Mouse (Mus musculus) midbrain, embryonic 12.5 days (tissue): Measurements from ENCODE around the gene Trp53bp2. TPM values are rescaled to one million over a fixed set of nuclear protein-coding genes. Genes with fewer than 3 reads are reported as not detected.

Source experiments
- ATAC-seq: fragments of 200-750 bp; cut with Nextera tagmentation; 2 replicates; pipeline ENCODE4 v1.8.0; 2017; ENCODE audit warnings: low read depth, moderate TSS enrichment, moderate library complexity; ENCODE audit not compliant: low FRiP score
- H3K27ac ChIP-seq: fragments of 300-500 bp; sonication (generic); replicated peaks from 2 replicates; pipeline ENCODE4 v1.5.1; 2016; ENCODE audit warnings: mild to moderate bottlenecking
- H3K27me3 ChIP-seq: fragments of 300-500 bp; sonication (generic); 2 replicates; pipeline ENCODE4 v1.6.1; 2016; ENCODE audit warnings: mild to moderate bottlenecking
- H3K36me3 ChIP-seq: fragments of 300-500 bp; sonication (generic); 2 replicates; pipeline ENCODE4 v1.6.1; 2016
- H3K4me1 ChIP-seq: fragments of 300-500 bp; sonication (generic); 2 replicates; pipeline ENCODE4 v1.6.1; 2016
- H3K4me2 ChIP-seq: fragments of 300-500 bp; sonication (generic); replicated peaks from 2 replicates; pipeline ENCODE4 v1.6.1; 2016; ENCODE audit warnings: mild to moderate bottlenecking, moderate library complexity
- H3K4me3 ChIP-seq: fragments of 300-500 bp; sonication (generic); 2 replicates; pipeline ENCODE4 v1.5.1; 2016; ENCODE audit warnings: mild to moderate bottlenecking
- H3K9ac ChIP-seq: fragments of 300-500 bp; sonication (generic); replicated peaks from 2 replicates; pipeline ENCODE4 v1.6.1; 2016; ENCODE audit warnings: mild to moderate bottlenecking, moderate library complexity
- H3K9me3 ChIP-seq: fragments of 300-500 bp; sonication (generic); 2 replicates; pipeline ENCODE4 v1.6.1; 2016; ENCODE audit warnings: mild to moderate bottlenecking
- WGBS: fragments of 180-500 bp; shearing (Covaris S2); methylation state at CpG from one replicate; pipeline ENCODE4 v1.1.7; 2016; 5-methylcytosine and 5-hydroxymethylcytosine counted together
- polyA plus RNA-seq: library from polyadenylated mRNA; unstranded; fragments of >200 nt; fragmentation: Nextera tagmentation; extraction: Ambion mirVana; gene quantifications from 2 replicates; pipeline ENCODE4 v1.2.1, GENCODE M21; 2016

Trp53bp2 gene
- polyA plus RNA-seq, 1 experiment from 2014 or later, result 29.6 TPM

DNA sequence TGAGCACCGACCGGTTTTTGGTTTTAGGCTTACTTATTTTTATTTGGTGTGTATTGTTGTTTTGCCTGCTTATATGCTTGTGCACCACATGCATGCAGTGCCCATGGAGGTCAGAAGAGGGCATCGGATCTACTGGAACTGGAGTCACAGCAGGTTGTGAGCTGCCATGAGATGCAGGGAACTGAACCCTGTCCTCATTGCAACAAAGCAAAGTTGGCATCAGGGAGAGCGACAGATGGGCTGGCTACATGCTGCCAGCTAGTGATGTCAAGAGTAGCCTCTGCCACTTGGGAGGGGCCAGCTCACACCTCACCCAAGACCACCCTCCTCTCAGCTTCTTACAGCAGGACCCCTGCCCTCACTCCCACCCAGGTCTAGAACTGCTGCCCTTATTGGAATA is 57.0 kb downstream of the Trp53bp2 start:
- no peak overlapping the region for H3K4me2 ChIP-seq
- H3K27me3 ChIP-seq, result no peaks in the 10 kb centered on the region
- H3K27ac ChIP-seq, result no peak overlapping the region
- peaks cover 56% of the 10 kb centered on the region for H3K36me3 ChIP-seq
- no peaks in the 10 kb centered on the region for H3K4me1 ChIP-seq
- WGBS, result 91% methylated on average over 4 of the region's 4 CpGs
- no peak overlapping the region for H3K9ac ChIP-seq
- no peak for ATAC-seq
- H3K4me3 ChIP-seq, result no peak overlapping the region
- H3K9me3 ChIP-seq, result no peaks in the 10 kb centered on the region

DNA sequence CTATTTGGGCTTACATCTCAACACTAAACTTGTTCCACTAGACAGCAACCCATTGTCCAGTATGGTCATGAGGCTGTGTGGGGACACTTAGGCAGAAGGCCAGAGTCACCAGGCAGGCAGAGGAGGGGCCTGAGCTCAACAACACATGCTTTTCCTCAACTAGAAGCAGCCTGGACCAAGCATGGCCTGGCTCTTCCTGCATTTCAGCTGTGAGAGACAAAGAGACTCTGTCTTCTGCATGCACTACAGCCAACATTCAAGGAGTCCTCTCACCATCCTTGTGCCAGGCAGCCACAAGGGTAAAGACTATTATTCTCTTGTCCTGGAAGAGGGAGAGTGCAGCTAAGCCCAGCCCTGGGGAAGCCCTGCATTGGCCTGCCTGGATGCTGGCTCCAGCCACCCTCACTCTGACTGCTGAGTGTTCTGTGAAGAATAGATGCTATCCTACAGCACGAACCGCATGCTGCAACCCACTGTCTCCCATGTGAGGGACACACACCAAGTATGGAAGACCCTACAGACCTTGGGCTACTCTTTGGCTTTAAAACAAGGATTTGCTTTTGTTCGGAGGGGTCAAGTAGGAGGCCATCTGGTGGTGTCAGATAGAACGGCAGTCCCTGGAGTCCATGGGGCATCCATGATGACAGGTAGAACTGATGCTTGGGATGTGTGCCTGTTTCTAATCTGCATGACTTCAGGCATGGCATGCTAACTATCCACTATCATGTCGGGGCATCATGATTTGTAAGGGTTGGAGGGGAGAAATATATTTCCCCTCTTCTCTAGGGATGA is 66.2 kb downstream of the Trp53bp2 start:
- H3K9me3 ChIP-seq, result no peaks in the 10 kb centered on the region
- H3K4me1 ChIP-seq, result no peaks in the 10 kb centered on the region
- H3K9ac ChIP-seq, result no peak overlapping the region
- ATAC-seq, result no peak
- H3K27ac ChIP-seq, result no peak overlapping the region
- H3K36me3 ChIP-seq, result peaks cover 88% of the 10 kb centered on the region
- H3K4me3 ChIP-seq, result no peak overlapping the region
- 85% methylated on average over 5 of the region's 5 CpGs for WGBS
- H3K27me3 ChIP-seq, result no peaks in the 10 kb centered on the region
- no peak overlapping the region for H3K4me2 ChIP-seq

DNA sequence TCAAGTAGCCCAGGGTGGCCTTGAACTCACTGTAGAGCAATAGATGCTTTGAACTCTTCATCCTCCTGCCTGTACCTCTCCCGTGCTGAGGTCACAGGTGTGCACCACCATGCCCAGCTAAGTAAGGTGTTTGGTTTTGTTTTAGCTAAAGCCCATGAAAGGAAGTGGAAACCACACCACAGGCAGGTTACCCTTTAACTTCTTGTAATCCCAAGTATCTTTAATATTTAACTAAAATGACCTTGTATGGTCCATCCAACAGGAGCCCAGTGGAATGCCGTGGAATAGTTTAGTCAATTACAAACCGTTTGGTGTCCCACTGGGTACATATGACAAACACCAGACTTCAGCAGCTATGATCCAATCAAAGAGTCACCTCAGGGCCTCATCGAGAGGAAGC is 70.0 kb downstream of the Trp53bp2 start:
- Histone ChIP-seq H3K4me3 (no peak overlapping the region), H3K9me3 (no peaks in the 10 kb centered on the region), H3K4me2 (no peak overlapping the region), H3K27me3 (no peaks in the 10 kb centered on the region), H3K36me3 (peaks cover 86% of the 10 kb centered on the region), H3K9ac (no peak overlapping the region), H3K4me1 (no peaks in the 10 kb centered on the region), H3K27ac (no peak overlapping the region)
- 90% methylated on average over 4 of the region's 4 CpGs for WGBS
- ATAC-seq, result no peak

DNA sequence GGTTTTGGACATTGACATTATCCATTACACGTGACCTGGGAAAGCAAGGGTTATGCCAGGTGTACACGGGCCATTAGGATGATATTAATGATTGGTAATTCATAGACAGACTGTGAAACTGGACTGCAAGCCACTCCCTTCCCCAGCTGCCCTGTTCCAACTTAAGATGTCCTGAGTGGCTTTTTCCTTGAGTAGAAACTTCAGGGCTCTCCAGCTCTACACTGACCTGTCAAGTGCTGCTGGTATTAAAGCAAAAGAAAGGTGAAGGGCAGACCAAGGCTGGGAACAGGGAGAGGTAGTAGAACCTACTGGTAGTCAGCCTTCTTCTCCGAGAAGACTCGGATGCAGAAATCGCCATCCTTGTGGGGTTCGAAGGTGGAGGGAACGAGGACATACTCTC is 72.2 kb downstream of the Trp53bp2 start:
- ATAC-seq, result no peak
- Histone ChIP-seq H3K4me2 (no peak overlapping the region), H3K9ac (no peak overlapping the region), H3K9me3 (no peaks in the 10 kb centered on the region), H3K27ac (no peak overlapping the region), H3K27me3 (no peaks in the 10 kb centered on the region), H3K4me3 (no peak overlapping the region), H3K4me1 (no peaks in the 10 kb centered on the region), H3K36me3 (peaks cover 88% of the 10 kb centered on the region)
- WGBS, result 92% methylated on average over 7 of the region's 7 CpGs

DNA sequence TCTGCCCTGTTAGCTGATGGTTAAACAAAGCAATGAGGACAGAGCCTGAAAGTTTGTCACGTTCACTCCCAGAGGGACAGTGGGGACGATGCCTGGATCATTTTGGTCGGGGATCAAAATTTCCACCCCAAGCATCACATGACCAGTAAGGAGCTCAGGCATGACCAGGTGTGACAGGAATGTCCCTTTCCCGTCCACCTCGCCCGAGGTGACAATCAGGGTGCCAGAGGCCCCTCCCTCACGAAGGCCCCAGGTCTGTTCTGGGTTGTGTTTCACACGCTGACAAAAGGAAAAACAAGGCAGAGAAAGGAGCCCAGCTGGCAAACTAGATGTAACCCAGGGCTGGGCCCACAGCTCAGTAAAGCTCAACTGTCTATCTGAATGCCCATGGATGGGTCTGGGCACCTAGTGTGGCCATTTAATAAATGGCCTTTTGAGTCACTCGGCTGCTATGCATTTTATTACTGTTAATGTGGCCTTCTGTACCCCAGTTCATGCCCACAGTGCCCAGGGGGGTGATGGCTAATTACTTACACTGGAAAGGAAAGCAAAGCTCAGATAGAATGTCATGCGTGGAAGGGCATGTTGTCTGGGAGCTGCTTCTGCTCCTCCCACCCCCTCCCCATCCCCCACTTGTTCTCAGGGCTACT is 72.8 kb downstream of the Trp53bp2 start:
- H3K4me3 ChIP-seq, result no peak overlapping the region
- no peaks in the 10 kb centered on the region for H3K9me3 ChIP-seq
- H3K9ac ChIP-seq, result no peak overlapping the region
- no peaks in the 10 kb centered on the region for H3K27me3 ChIP-seq
- H3K27ac ChIP-seq, result no peak overlapping the region
- H3K4me1 ChIP-seq, result no peaks in the 10 kb centered on the region
- 90% methylated on average over 10 of the region's 10 CpGs for WGBS
- peaks cover 89% of the 10 kb centered on the region for H3K36me3 ChIP-seq
- ATAC-seq, result no peak
- no peak overlapping the region for H3K4me2 ChIP-seq

DNA sequence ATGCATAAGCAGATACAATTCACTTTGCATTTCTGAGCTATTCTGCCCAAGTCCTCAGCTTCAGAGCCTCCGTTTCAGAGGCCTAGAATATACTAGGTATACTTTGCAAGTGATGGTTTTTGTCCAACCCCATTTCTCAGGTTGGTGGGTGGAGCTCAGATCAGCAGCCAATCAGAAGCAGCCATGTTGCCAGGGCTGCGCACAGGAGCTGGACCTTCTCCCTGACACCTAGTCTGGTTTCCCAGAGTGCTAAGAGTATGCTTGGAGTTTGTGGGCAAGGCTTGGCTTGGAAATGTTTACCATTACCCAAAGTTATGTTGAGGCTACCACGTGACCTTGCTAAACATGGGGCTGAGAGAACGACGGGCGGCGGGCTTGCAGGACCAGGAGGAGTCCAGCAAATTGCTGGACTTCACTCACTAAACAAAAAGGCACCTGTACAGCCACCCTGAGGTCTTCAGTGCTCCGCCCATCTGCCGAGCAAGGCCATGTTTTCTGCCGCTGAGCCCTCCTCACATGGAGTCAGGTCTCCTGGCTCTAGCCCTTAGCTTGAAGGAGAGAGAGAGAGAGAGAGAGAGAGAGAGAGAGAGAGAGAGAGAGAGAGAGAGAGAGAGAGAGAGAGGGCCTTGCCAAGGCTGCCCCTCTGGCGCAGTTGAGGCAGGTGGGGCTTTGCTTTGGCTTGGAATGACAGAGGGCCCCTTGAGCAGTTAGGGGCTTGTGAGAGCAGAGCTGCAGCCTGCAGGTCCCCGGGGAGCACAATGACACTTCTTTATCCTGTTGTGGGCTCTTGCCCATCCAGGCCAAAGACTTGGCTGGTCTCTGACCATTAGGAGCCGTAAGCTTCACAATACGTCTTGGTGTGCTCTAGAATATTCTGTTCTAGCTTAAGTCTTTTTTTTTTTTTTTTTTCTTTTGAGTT is 74.3 kb downstream of the Trp53bp2 start:
- ATAC-seq, result no peak
- 91% methylated on average over 14 of the region's 14 CpGs for WGBS
- Histone ChIP-seq H3K9me3 (no peaks in the 10 kb centered on the region), H3K4me3 (no peak overlapping the region), H3K36me3 (peaks cover 80% of the 10 kb centered on the region), H3K4me2 (no peak overlapping the region), H3K4me1 (no peaks in the 10 kb centered on the region), H3K27me3 (no peaks in the 10 kb centered on the region), H3K27ac (no peak overlapping the region), H3K9ac (no peak overlapping the region)

DNA sequence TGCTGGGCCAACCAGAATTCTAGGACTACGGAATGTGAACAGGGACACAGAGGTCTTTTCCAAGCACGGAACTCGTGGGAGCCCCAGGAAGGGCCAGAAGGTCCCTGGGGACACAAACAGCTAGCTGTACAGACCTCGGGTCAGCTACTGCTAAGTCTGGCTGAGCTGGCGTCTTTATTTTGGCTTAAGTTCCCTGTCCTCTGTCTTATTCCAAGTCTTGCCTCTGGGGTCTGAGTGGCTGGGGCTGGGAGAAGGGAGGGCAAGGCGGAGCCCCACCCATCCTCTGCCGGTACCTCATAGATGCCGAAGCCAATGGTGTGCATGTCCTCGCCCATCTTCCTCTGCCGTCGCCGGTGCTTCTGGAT is 74.9 kb downstream of the Trp53bp2 start:
- WGBS, result 91% methylated on average over 12 of the region's 12 CpGs
- Histone ChIP-seq H3K4me2 (no peak overlapping the region), H3K9me3 (no peaks in the 10 kb centered on the region), H3K36me3 (peaks cover 84% of the 10 kb centered on the region), H3K9ac (no peak overlapping the region), H3K4me1 (no peaks in the 10 kb centered on the region), H3K4me3 (no peak overlapping the region), H3K27me3 (no peaks in the 10 kb centered on the region), H3K27ac (no peak overlapping the region)
- ATAC-seq, result no peak

DNA sequence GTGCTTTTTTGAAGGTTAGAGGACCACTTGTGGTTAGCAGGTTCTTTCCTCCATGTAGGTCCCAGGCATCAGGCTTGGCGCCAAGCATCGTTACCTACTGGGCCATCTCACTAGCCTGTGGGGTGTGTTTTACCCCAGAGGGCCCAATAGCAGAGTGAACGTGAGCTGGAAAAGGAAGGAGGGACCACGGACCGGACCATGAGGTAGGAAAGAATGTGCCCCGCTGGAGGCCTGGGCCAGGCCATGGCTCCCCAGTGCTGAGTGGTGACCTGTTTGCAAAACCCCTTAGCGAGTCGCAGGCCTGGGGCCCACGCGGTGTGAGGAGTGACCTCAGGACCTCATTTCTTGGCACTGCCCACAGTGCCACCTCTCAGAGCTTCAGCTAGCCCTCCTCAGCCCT is 79.5 kb downstream of the Trp53bp2 start:
- 95% methylated on average over 10 of the region's 10 CpGs for WGBS
- Histone ChIP-seq H3K4me3 (no peak overlapping the region), H3K36me3 (peaks cover 49% of the 10 kb centered on the region), H3K9ac (no peak overlapping the region), H3K9me3 (no peaks in the 10 kb centered on the region), H3K27me3 (no peaks in the 10 kb centered on the region), H3K4me1 (peaks cover 6% of the 10 kb centered on the region), H3K4me2 (no peak overlapping the region), H3K27ac (no peak overlapping the region)
- 0 out of 2 replicates have a peak, but pooled peaks have one; percentile 27 for ATAC-seq

DNA sequence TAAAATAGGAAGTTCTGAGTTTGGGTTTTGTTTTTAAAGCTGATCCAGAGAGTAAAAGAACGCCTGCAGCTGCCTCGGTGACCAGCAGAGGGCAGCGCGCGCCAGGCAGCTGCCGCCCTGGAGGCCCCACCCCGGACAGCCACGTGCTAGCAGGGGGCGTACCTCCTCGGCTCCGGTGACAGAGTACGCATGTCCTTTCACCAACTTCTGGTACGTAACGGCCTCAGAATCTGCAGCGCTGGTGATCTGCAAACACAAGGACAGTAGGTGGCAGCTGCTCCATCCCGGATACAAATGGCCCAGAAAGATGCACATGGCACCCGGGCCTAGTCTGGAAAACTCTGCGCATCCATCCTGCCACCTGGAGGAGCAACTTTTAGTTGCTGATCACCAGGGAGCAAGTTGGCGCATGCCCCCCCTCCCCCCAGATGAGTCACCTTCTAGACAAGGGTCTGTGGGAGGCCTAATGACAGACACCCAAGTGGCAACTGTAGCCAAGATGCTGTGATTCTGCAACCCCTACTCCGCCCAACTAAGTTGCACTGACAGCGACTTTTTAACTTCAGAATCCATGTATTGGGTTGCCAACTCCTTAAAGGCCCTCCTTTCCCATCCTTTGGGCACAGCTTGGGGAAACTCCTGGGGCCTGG is 81.0 kb downstream of the Trp53bp2 start:
- peak overlapping the region; percentile 54 for H3K4me2 ChIP-seq
- H3K9me3 ChIP-seq, result no peaks in the 10 kb centered on the region
- WGBS, result 11% methylated on average over 21 of the region's 21 CpGs
- H3K4me3 ChIP-seq, result peak overlapping the region; percentile 26
- no peaks in the 10 kb centered on the region for H3K27me3 ChIP-seq
- peak; percentile 95 for ATAC-seq
- peak overlapping the region; percentile 40; the same call in 1 of the 2 replicates for H3K27ac ChIP-seq
- peaks cover 38% of the 10 kb centered on the region for H3K36me3 ChIP-seq
- H3K9ac ChIP-seq, result 0 out of 2 replicates have a peak overlapping the region, but pooled peaks have one; percentile 16
- peaks cover 13% of the 10 kb centered on the region for H3K4me1 ChIP-seq

DNA sequence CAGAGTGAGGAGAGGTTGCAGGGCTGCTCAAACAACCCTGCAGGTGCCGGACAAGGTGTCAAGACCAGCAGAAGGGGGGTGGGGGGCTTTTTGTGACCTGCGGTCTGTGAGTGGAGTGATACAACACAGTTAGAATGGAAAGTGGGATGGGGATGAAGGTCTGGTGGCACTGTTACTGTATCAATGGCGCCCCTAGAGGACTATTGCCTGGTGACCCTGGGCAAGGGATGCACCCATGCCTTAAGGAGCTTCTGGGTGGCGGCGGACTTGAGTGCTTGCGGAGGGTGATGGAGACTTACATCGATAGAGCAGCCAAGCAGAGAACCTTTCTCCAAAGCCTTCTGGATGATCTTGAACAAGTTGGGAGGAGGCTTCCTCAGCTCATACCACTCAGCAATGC is 81.6 kb downstream of the Trp53bp2 start:
- no peak overlapping the region for H3K27ac ChIP-seq
- ATAC-seq, result no peak
- WGBS, result 86% methylated on average over 7 of the region's 7 CpGs

DNA sequence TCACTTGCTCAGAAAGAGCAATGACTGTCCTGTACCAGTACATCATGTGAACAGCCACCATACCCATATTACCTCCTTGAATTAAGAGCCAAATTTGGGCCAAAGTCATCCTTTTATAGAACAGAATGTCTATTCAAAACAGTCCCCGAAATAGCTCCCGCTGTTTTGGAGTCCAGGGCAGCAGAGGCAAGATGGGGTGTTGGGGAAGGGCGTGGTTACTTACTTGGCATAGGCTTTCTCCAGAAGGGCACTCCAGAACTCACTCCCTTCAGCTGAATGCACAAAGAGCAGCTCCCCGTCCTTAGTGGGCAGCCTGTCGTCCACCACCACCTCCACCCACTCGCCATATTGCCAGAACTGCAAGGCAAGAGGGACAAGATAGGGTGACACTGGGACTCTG is 82.9 kb downstream of the Trp53bp2 start:
- no peak overlapping the region for H3K4me2 ChIP-seq
- ATAC-seq, result no peak
- peaks cover 14% of the 10 kb centered on the region for H3K4me1 ChIP-seq
- H3K27me3 ChIP-seq, result no peaks in the 10 kb centered on the region
- H3K9me3 ChIP-seq, result no peaks in the 10 kb centered on the region
- H3K9ac ChIP-seq, result no peak overlapping the region
- WGBS, result 94% methylated on average over 6 of the region's 6 CpGs
- H3K36me3 ChIP-seq, result peaks cover 27% of the 10 kb centered on the region; the same call in 1 of the 2 replicates
- no peak overlapping the region for H3K4me3 ChIP-seq
- no peak overlapping the region for H3K27ac ChIP-seq

More for the DNA sequence above, 81.6 kb downstream of the Trp53bp2 start:
- H3K4me1 ChIP-seq, result peaks cover 14% of the 10 kb centered on the region
- peaks cover 31% of the 10 kb centered on the region for H3K36me3 ChIP-seq
- H3K9me3 ChIP-seq, result no peaks in the 10 kb centered on the region
- peak overlapping the region; percentile 54; the same call in 1 of the 2 replicates for H3K4me2 ChIP-seq
- no peak overlapping the region for H3K4me3 ChIP-seq
- no peaks in the 10 kb centered on the region for H3K27me3 ChIP-seq
- H3K9ac ChIP-seq, result no peak overlapping the region
